Mouse (Mus musculus): ENCODE measurements around the gene Slc5a1.

Slc5a1 gene

DNA sequence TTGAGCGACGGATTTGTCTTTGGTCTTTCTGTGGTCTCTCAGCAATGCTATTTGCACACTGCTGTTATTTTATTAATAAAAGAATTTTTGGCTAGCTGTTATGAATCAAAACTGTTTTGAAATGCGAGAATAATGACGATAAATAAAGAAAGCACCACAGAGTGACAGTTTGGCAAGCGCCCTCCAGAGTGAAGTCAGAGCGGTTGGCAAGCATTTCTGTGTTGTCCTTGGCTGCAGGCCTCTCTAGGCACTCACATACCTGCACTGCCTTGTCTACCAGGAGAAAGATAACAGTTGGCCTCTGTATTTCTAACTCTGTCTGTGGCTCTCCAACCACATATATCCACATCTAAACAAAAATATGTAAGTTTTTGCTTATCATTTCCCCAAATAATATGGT, 43.7 kb downstream of the Slc5a1 start:
- peak; percentile 60 for DNase-seq (ENCODE audit: low read depth, low spot score)

DNA sequence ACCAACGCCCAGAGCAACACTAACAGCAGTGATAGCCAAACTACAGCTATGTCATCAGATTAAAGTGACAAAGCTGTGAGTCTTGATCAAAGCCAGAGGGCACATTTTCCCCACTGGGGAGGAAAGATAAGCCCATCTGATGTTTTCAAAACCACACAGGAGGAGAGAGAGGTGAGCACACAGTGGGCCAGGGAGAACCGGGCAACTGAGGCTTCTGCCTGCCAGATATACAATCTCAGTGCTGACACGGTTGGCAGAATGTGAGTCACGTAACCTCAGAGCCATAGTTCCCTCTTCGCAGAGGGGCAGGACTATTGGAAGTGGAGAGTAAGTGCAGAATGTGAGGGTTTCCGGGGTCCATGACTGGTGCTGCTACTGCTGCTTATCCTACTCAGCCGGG, 89.5 kb downstream of the Slc5a1 start:
- no peak for DNase-seq (ENCODE audit: low read depth, low spot score)

DNA sequence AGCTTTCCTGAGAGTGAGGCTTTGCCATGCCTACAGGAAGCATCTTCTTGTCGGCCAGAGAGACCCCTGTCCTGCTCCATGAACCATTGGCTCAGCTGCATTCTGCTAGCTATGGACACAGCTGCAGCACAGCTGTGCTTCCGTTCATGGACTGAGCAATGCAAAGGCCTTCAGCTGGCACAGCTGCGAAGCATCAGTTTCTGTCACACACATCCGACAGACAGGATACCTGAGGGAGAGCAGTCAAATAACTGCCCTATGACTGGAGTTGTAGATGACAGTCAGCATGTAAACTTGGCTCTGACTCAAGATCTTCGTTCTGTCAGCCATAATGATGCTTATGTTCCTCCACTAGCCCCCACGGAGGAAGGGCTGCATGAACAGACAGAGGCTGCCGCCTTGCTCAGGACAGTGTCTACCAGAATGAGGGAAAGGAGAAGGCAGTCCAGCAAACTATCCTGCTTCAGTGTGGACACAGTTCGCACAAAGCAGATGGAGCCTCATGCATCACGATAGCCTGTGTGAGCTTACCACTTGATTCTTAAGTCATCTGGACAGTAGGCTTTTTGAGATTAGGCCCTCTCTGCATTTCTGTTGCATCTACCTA, 91.3 kb downstream of the Slc5a1 start:
- no peak for DNase-seq (ENCODE audit: low read depth, low spot score)

DNA sequence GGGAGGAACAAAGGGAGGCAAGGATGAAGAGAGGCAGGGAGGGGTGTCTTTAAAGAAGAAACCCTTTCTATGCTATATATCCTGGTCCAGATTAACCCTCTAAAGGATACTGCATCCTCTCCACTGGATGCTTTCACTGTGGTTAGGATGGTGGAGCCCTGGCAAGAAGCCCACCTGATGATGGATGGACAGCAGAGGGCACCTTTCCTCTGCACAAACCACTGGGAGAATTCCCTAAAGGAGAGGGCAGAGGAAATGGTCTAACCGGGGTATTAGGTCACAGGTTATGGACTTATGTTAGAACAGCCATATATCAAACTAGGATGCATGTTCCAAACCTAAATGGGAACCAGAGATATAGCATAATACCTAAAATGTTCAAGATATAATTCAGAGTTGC, 96.1 kb downstream of the Slc5a1 start:
- no peak for DNase-seq (ENCODE audit: low read depth, low spot score)

GRCm38 (mm10) chr5:33201697-33202096, 97.7 kb downstream of the Slc5a1 start:
- no peak for DNase-seq (ENCODE audit: low read depth, low spot score)

GRCm38 (mm10) chr5:33202516-33203170, 98.6 kb downstream of the Slc5a1 start:
- DNase-seq (ENCODE audit: low read depth, low spot score), result no peak

DNA sequence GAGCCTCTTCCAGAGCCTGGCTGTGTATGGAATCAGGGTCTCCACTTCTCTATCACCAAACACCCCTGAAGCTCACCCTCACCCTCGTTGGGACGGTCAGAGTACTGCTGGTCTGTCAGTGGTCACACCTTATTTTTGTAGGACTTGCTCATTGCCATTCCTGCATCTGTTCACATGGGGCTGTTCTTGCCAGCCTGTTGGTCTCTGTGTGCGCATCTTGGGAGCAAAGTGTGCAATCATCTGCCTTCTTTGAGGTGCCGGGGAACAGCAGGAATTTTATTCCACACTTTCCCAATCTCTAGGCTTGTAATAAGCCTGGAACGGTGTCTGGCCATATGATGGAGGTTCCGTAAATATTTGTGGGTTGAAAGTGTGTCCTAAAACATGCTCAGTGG, 99.1 kb downstream of the Slc5a1 start:
- no peak for DNase-seq (ENCODE audit: low read depth, low spot score)

DNA sequence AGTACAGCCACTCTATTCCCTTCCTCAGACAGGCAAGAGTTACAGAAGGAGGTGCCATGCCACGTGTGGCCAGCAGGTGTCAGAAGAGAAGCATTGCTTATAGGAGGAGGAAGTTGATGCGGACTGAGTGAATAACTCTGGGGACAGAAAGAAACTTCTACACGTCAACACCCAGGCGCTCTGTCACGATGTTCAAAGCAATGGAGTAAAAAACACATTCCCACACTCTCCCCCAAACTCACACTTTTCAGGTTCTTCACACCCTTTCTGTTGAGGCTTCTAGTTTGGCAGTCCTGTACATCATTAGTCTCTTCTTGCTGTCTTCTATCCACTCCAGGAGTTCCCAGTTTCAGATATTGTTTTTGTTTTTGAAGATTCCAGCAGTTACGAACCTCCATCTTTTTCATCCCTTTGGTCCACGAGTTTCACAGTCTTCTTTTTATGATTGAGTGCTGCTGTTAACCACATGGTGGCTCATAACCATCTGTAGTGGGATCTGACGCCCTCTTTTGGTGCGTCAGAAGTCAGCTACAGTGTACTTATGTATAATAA, 99.7 kb downstream of the Slc5a1 start:
- peak; percentile 98 for DNase-seq (ENCODE audit: low read depth, low spot score)

GRCm38 (mm10) chr5:33204284-33204683, 100.3 kb downstream of the Slc5a1 start:
- no peak for DNase-seq (ENCODE audit: low read depth, low spot score)

GRCm38 (mm10) chr5:33206328-33206727, 102.3 kb downstream of the Slc5a1 start:
- DNase-seq (ENCODE audit: low read depth, low spot score), result no peak

DNA sequence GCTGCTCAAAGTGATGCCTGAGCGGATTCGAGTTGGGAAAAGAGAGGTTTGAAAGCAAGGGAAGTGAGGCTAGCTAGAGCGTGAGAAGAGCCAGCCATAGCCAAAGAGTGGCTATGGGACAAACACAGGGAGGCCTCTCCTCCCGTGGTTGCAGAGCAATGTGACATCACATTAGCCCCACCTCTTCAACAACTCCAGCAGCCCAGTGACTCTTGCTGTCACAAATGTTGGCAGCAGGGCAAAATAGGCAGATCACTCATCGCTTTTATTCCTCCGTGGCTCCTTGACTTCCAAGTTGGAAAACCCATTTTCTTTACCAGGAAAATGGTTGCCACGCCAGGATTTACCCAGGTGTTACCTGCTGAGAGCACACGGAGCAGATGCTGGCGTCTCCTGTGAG, 103.1 kb downstream of the Slc5a1 start:
- no peak for DNase-seq (ENCODE audit: low read depth, low spot score)

DNA sequence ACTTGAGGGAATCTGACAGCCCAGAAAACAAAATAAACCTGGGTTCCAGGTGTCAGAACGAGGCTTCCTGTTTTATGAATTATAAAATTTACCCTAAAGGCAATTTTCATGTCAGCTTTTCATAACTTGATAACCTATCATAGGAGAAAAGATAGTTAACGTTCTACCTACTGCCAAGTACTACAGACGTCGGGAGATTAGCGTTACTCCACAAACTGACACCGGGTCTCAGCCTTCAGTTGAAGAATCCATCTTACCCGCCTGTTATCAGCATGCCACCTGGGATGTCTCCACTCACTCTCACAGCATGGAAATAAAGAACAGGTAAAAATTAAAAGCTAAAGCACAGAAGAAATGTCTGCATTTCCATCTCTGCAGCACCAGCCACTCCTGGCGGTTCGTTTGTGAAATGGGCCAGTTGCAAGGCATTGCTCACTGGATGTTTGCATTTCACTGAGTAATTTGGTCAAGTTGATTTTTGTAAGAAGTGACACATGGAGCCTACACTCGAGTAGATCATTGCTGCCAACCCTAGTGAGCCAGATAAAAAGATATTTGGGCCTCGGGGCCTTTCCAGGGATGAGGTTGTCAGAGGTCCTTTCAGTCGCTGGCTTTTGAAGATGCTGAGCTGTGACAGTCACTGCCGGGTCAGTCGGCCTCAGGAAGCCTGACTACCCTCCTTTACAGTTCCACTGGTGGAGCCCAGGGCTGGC, 104.7 kb downstream of the Slc5a1 start:
- no peak for DNase-seq (ENCODE audit: low read depth, low spot score)

DNA sequence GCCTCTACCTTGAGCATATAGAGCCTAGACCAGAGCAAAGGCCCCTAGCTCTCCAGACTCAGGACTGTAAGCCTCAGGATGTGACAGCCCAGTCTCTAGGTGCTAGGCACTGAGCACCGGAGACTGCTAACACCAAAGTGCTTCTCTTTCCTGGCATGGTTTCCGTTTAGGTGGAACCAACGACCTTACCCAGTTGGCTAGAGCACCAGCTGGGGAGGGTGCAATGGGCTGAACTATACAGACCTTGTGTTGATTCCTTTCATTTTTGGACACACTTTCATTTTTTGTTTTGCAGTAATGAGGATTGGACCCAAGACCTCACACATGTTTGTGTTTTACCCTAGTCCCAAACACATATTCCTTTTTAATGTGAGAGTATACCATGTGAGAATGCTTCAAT, 106.5 kb downstream of the Slc5a1 start:
- DNase-seq (ENCODE audit: low read depth, low spot score), result no peak

GRCm38 (mm10) chr5:33211254-33211653, 107.2 kb downstream of the Slc5a1 start:
- no peak for DNase-seq (ENCODE audit: low read depth, low spot score)
